Mouse (Mus musculus) heart, postnatal 0 days (tissue): ENCODE measurements around the gene Jpt1. TPM values are rescaled to one million over a fixed set of nuclear protein-coding genes. Genes with fewer than 3 reads are reported as not detected.

ENCODE experiments used
- ATAC-seq: fragments of 200-750 bp; cut with Nextera tagmentation; 2 replicates; pipeline ENCODE4 v1.8.0; 2017; ENCODE audit warnings: low read depth, moderate number of reproducible peaks, moderate library complexity; ENCODE audit not compliant: insufficient read depth
- DNase-seq: peaks from one replicate; pipeline ENCODE4 v3.0.0-alpha.2; 2016; ENCODE audit warnings: low spot score
- H3K27ac ChIP-seq: fragments of 300-500 bp; sonication (generic); 2 replicates; pipeline ENCODE4 v1.5.1; 2014; ENCODE audit warnings: low read depth, mild to moderate bottlenecking
- H3K27me3 ChIP-seq: fragments of 300-500 bp; sonication (generic); 2 replicates; pipeline ENCODE4 v1.6.1; 2014; ENCODE audit warnings: low read length, mixed read lengths; ENCODE audit not compliant: control insufficient read depth, insufficient read depth
- H3K36me3 ChIP-seq: fragments of 300-500 bp; sonication (generic); replicated peaks from 2 replicates; pipeline ENCODE4 v1.6.1; 2014; ENCODE audit warnings: low read length, mixed read lengths; ENCODE audit not compliant: control insufficient read depth, insufficient read depth
- H3K4me1 ChIP-seq: fragments of 300-500 bp; sonication (generic); 2 replicates; pipeline ENCODE4 v1.6.1; 2014; ENCODE audit warnings: antibody characterized with exemption; ENCODE audit not compliant: control insufficient read depth, insufficient read depth
- H3K4me2 ChIP-seq: fragments of 300-500 bp; sonication (generic); 2 replicates; pipeline ENCODE4 v1.6.1; 2014; ENCODE audit warnings: low read depth, mild to moderate bottlenecking, low read length, moderate library complexity
- H3K4me3 ChIP-seq: fragments of 300-500 bp; sonication (generic); 2 replicates; pipeline ENCODE4 v1.5.1; 2014; ENCODE audit warnings: low read depth, low read length
- H3K9ac ChIP-seq: fragments of 300-500 bp; sonication (generic); replicated peaks from 2 replicates; pipeline ENCODE4 v1.6.1; 2014; ENCODE audit warnings: low read depth, low read length, mixed read lengths
- H3K9me3 ChIP-seq: fragments of 300-500 bp; sonication (generic); replicated peaks from 2 replicates; pipeline ENCODE4 v1.6.1; 2016; ENCODE audit warnings: low read length; ENCODE audit not compliant: control insufficient read depth
- CTCF ChIP-seq: IDR thresholded peaks from 2 replicates; pipeline ENCODE4 v1.5.1; 2016; ENCODE audit warnings: antibody characterized with exemption, control low read depth, low read depth
- EP300 ChIP-seq: IDR thresholded peaks from 2 replicates; pipeline ENCODE4 v1.6.1; 2016; ENCODE audit warnings: antibody characterized with exemption, low read depth
- WGBS: fragments of 180-500 bp; shearing (Covaris S2); extraction: QIAGEN DNeasy Blood & Tissue Kit; methylation state at CpG from one replicate; pipeline ENCODE4 v1.1.7; 2014; 5-methylcytosine and 5-hydroxymethylcytosine counted together
- polyA plus RNA-seq: library from polyadenylated mRNA; unstranded; fragments of >200 nt; fragmentation: Nextera tagmentation; extraction: Ambion mirVana; gene quantifications from 2 replicates; pipeline ENCODE4 v1.2.1, GENCODE M21; 2015
- total RNA-seq: library from RNA; depleted of rRNA; stranded (reverse); fragments of >200 nt; gene quantifications from 2 replicates; pipeline ENCODE4 v1.2.3, GENCODE M21; 2014; ENCODE audit warnings: low replicate concordance

Jpt1 gene
- total and polyA plus RNA-seq, 2 experiments from 2014 or later: 433 to 503 TPM

- H3K4me3 ChIP-seq: peak overlapping the region; percentile 90; the same call in 1 of the 2 replicates
- no peak for TF ChIP-seq EP300
- TF ChIP-seq CTCF: no peak
- H3K9me3 ChIP-seq: no peaks in the 10 kb centered on the region
- no peak for DNase-seq
- 52% methylated on average over 2 of the region's 2 CpGs for WGBS
- peaks cover 34% of the 10 kb centered on the region for H3K4me1 ChIP-seq
- H3K9ac ChIP-seq: 0 out of 2 replicates have a peak overlapping the region, but pooled peaks have one; percentile 13
- no peaks in the 10 kb centered on the region for H3K27me3 ChIP-seq
- no peaks in the 10 kb centered on the region for H3K36me3 ChIP-seq
- H3K4me2 ChIP-seq: peak overlapping the region; percentile 86
- ATAC-seq: no peak
- H3K27ac ChIP-seq: peak overlapping the region; percentile 88; the same call in 1 of the 2 replicates
Measured at GRCm38 (mm10) chr11:115511121-115511520, 3.1 kb downstream of the Jpt1 start.

DNA sequence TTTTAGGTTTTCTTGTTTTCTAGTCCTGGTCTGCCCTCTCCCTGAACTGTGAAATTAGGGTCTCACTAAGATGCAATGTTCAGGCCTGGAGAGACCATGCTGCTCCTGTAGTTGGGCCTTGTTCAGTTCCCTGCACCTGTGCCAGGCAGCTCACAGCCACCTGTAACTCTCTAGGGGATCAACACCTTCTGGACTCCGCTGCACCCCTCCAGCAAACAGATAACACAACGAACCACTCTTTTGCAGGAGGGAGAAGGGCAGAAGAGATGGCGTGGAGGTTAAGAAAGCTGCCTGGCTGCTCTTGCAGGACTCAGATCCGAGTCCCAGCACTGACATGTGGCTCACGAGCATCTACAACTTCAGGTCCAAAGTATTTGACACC lies 3.7 kb downstream of the Jpt1 start:
- Histone ChIP-seq H3K4me3 (no peak overlapping the region), H3K36me3 (no peaks in the 10 kb centered on the region), H3K4me2 (peak overlapping the region; percentile 86), H3K9ac (0 out of 2 replicates have a peak overlapping the region, but pooled peaks have one; percentile 13), H3K27ac (peak overlapping the region; percentile 77), H3K27me3 (no peaks in the 10 kb centered on the region), H3K9me3 (no peaks in the 10 kb centered on the region), H3K4me1 (peaks cover 38% of the 10 kb centered on the region)
- ATAC-seq: no peak
- DNase-seq: no peak
- TF ChIP-seq CTCF (no peak), EP300 (no peak)
- 25% methylated on average over 5 of the region's 5 CpGs for WGBS

DNA sequence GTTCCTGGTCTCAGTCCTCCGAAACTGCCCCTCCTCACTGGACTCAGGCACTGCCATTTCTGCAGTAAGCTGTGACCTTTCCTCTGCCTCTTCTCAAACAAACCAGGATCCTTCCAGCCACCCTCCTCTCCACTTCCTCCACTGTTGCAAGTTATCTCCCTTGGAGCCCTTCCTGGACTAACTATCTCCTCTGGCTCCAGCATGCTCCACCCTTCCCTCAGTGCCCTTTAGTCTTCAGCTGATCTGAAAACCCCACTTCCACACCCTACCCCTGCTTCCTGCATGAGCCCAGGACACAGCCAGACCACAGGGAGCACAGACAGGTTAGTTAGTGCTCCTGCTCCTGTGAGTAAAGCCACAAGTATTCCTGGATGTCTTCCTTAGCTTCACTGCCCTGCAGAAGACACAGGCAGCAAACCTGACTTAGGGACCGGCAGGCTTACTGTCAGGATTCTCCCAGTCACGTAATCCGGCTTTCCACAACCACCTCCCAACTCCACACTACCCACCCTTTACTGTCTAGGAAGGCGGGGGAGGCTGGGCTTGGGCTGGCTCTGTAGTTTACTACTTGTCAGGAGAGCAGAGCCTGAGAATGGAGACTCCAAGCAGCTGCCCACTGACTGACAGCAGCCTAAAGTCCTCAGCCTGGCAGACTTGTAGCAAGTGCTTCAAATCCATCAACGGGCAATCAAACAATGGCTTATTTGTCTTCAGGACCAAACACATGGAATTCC lies 4.2 kb downstream of the Jpt1 start:
- 16% methylated on average over 6 of the region's 6 CpGs for WGBS
- Histone ChIP-seq H3K4me3 (peak overlapping the region; percentile 11; the same call in 1 of the 2 replicates), H3K27ac (peak overlapping the region; percentile 77), H3K4me2 (peak overlapping the region; percentile 86), H3K9ac (peak overlapping the region; percentile 38; the same call in 1 of the 2 replicates), H3K9me3 (no peaks in the 10 kb centered on the region), H3K36me3 (no peaks in the 10 kb centered on the region), H3K4me1 (peaks cover 38% of the 10 kb centered on the region), H3K27me3 (no peaks in the 10 kb centered on the region)
- no peak for TF ChIP-seq CTCF
- TF ChIP-seq EP300: no peak
- ATAC-seq (no peak), DNase-seq (peak; percentile 39)

- TF ChIP-seq CTCF (no peak), EP300 (no peak)
- H3K27me3 ChIP-seq: no peaks in the 10 kb centered on the region
- H3K9ac ChIP-seq: no peak overlapping the region
- ATAC-seq: no peak
- no peak overlapping the region for H3K4me2 ChIP-seq
- no peaks in the 10 kb centered on the region for H3K9me3 ChIP-seq
- H3K36me3 ChIP-seq: peaks cover 5% of the 10 kb centered on the region; the same call in 1 of the 2 replicates
- peaks cover 38% of the 10 kb centered on the region for H3K4me1 ChIP-seq
- WGBS: 85% methylated on average over 2 of the region's 2 CpGs
- DNase-seq: no peak
- no peak overlapping the region for H3K4me3 ChIP-seq
- H3K27ac ChIP-seq: no peak overlapping the region
Measured at GRCm38 (mm10) chr11:115508061-115508460, 6.1 kb downstream of the Jpt1 start.

GRCm38 (mm10) chr11:115506586-115506985 lies 7.6 kb downstream of the Jpt1 start:
- H3K4me3 ChIP-seq: no peak overlapping the region
- H3K9me3 ChIP-seq: no peaks in the 10 kb centered on the region
- TF ChIP-seq EP300 (no peak), CTCF (no peak)
- H3K4me1 ChIP-seq: peaks cover 28% of the 10 kb centered on the region
- peak overlapping the region; percentile 28; the same call in 1 of the 2 replicates for H3K27ac ChIP-seq
- peak; percentile 24 for DNase-seq
- no peak overlapping the region for H3K4me2 ChIP-seq
- WGBS: 32% methylated on average over 3 of the region's 3 CpGs
- ATAC-seq: 0 out of 2 replicates have a peak, but pooled peaks have one; percentile 45
- H3K36me3 ChIP-seq: peaks cover 18% of the 10 kb centered on the region
- no peaks in the 10 kb centered on the region for H3K27me3 ChIP-seq
- H3K9ac ChIP-seq: no peak overlapping the region
